Mouse (Mus musculus) liver, embryonic 11.5 days (tissue): Measurements from ENCODE around the gene Cisd2. TPM values are rescaled to one million over a fixed set of nuclear protein-coding genes. Genes with fewer than 3 reads are reported as not detected.

Experiments used
- ATAC-seq: fragments of 200-750 bp; cut with Nextera tagmentation; replicated peaks from 2 replicates; pipeline ENCODE4 v1.8.0; 2017; ENCODE audit warnings: moderate number of reproducible peaks, mild to moderate bottlenecking, moderate TSS enrichment, moderate library complexity; ENCODE audit not compliant: low FRiP score
- DNase-seq: peaks from one replicate; pipeline ENCODE4 v3.0.0-alpha.2; 2017; ENCODE audit warnings: low spot score
- H3K27ac ChIP-seq: fragments of 300-500 bp; sonication (generic); 2 replicates; pipeline ENCODE4 v1.5.1; 2014; ENCODE audit warnings: mild to moderate bottlenecking, low read depth, low read length, control low read depth
- H3K27me3 ChIP-seq: fragments of 300-500 bp; sonication (generic); replicated peaks from 2 replicates; pipeline ENCODE4 v1.6.1; 2014; ENCODE audit warnings: low read length, mixed read lengths; ENCODE audit not compliant: control insufficient read depth, insufficient read depth
- H3K36me3 ChIP-seq: fragments of 300-500 bp; sonication (generic); 2 replicates; pipeline ENCODE4 v1.6.1; 2014; ENCODE audit warnings: mild to moderate bottlenecking, low read length, moderate library complexity, mixed read lengths; ENCODE audit not compliant: control insufficient read depth, insufficient read depth
- H3K4me1 ChIP-seq: fragments of 300-500 bp; sonication (generic); replicated peaks from 2 replicates; pipeline ENCODE4 v1.6.1; 2014; ENCODE audit warnings: low read length, mixed read lengths; ENCODE audit not compliant: control insufficient read depth, insufficient read depth
- H3K4me2 ChIP-seq: fragments of 300-500 bp; sonication (generic); 2 replicates; pipeline ENCODE4 v1.6.1; 2014; ENCODE audit warnings: mild to moderate bottlenecking, control low read depth, moderate library complexity
- H3K4me3 ChIP-seq: fragments of 300-500 bp; sonication (generic); 2 replicates; pipeline ENCODE4 v1.5.1; 2014; ENCODE audit warnings: low read depth, low read length, control low read depth
- H3K9ac ChIP-seq: fragments of 300-500 bp; sonication (generic); 2 replicates; pipeline ENCODE4 v1.6.1; 2014; ENCODE audit warnings: low read depth, low read length, control low read depth
- H3K9me3 ChIP-seq: fragments of 300-500 bp; sonication (generic); 2 replicates; pipeline ENCODE4 v1.6.1; 2016; ENCODE audit warnings: low read length, inconsistent platforms, mixed read lengths; ENCODE audit not compliant: control insufficient read depth
- WGBS: fragments of 180-500 bp; shearing (Covaris S2); extraction: QIAGEN DNeasy Blood & Tissue Kit; methylation state at CpG from one replicate; pipeline ENCODE4 v1.1.7; 2014; 5-methylcytosine and 5-hydroxymethylcytosine counted together
- polyA plus RNA-seq: library from polyadenylated mRNA; unstranded; fragments of >200 nt; fragmentation: Nextera tagmentation; extraction: Ambion mirVana; gene quantifications from 2 replicates; pipeline ENCODE4 v1.2.1, GENCODE M21; 2014

Cisd2 gene
- polyA plus RNA-seq, 1 experiment from 2014 or later = 58.1 TPM

GRCm38 (mm10) chr3:135421310-135421594, 2.5 kb downstream of the Cisd2 start:
- H3K9me3 ChIP-seq = no peaks in the 10 kb centered on the region
- peak overlapping the region; percentile 67 for H3K27ac ChIP-seq
- ATAC-seq = no peak
- no peak for DNase-seq
- H3K4me1 ChIP-seq = peaks cover 11% of the 10 kb centered on the region; the same call in 1 of the 2 replicates
- H3K4me3 ChIP-seq = no peak overlapping the region; the same call in 1 of the 2 replicates
- peaks cover 3% of the 10 kb centered on the region; the same call in 1 of the 2 replicates for H3K36me3 ChIP-seq
- peak overlapping the region; percentile 35; the same call in 1 of the 2 replicates for H3K9ac ChIP-seq
- peak overlapping the region; percentile 84 for H3K4me2 ChIP-seq
- H3K27me3 ChIP-seq = no peaks in the 10 kb centered on the region

GRCm38 (mm10) chr3:135420542-135421309, 3.0 kb downstream of the Cisd2 start:
- H3K4me2 ChIP-seq = peak overlapping the region; percentile 84

GRCm38 (mm10) chr3:135417799-135418198, 5.9 kb downstream of the Cisd2 start:
- Histone ChIP-seq H3K27ac (no peak overlapping the region), H3K4me3 (no peak overlapping the region), H3K27me3 (no peaks in the 10 kb centered on the region), H3K9me3 (no peaks in the 10 kb centered on the region), H3K9ac (no peak overlapping the region), H3K4me2 (no peak overlapping the region), H3K4me1 (peaks cover 11% of the 10 kb centered on the region; the same call in 1 of the 2 replicates), H3K36me3 (peaks cover 3% of the 10 kb centered on the region; the same call in 1 of the 2 replicates)
- DNase-seq = no peak
- no peak for ATAC-seq
- WGBS = 62% methylated on average over 3 of the region's 3 CpGs

More at GRCm38 (mm10) chr3:135420542-135421309, 3.0 kb downstream of the Cisd2 start:
- H3K36me3 ChIP-seq = peaks cover 3% of the 10 kb centered on the region; the same call in 1 of the 2 replicates
- WGBS = 68% methylated on average over 9 of the region's 9 CpGs
- no peaks in the 10 kb centered on the region for H3K27me3 ChIP-seq
- H3K9me3 ChIP-seq = no peaks in the 10 kb centered on the region
- H3K9ac ChIP-seq = peak overlapping the region; percentile 35; the same call in 1 of the 2 replicates
- H3K27ac ChIP-seq = peak overlapping the region; percentile 67
- H3K4me3 ChIP-seq = no peak overlapping the region
- DNase-seq (no peak), ATAC-seq (no peak)
- peaks cover 11% of the 10 kb centered on the region; the same call in 1 of the 2 replicates for H3K4me1 ChIP-seq

GRCm38 (mm10) chr3:135417245-135417644, 6.5 kb downstream of the Cisd2 start:
- no peaks in the 10 kb centered on the region for H3K27me3 ChIP-seq
- no peaks in the 10 kb centered on the region for H3K9me3 ChIP-seq
- H3K9ac ChIP-seq = no peak overlapping the region
- H3K27ac ChIP-seq = no peak overlapping the region
- no peak for ATAC-seq
- no peak overlapping the region for H3K4me2 ChIP-seq
- DNase-seq = no peak
- 86% methylated on average over 3 of the region's 3 CpGs for WGBS
- H3K4me3 ChIP-seq = no peak overlapping the region
- H3K4me1 ChIP-seq = peaks cover 11% of the 10 kb centered on the region; the same call in 1 of the 2 replicates
- H3K36me3 ChIP-seq = peaks cover 3% of the 10 kb centered on the region; the same call in 1 of the 2 replicates

- H3K27ac ChIP-seq = no peak overlapping the region
These were observed 11.9 kb downstream of the Cisd2 start for GRCm38 (mm10) chr3:135411824-135412223.

GRCm38 (mm10) chr3:135411056-135411455, 12.7 kb downstream of the Cisd2 start:
- 83% methylated on average over 12 of the region's 12 CpGs for WGBS
- H3K4me2 ChIP-seq = no peak overlapping the region
- no peak overlapping the region for H3K9ac ChIP-seq
- H3K36me3 ChIP-seq = peaks cover 18% of the 10 kb centered on the region
- no peak for DNase-seq
- no peaks in the 10 kb centered on the region for H3K27me3 ChIP-seq
- H3K4me1 ChIP-seq = peaks cover 3% of the 10 kb centered on the region; the same call in 1 of the 2 replicates
- no peak overlapping the region for H3K4me3 ChIP-seq
- no peak overlapping the region for H3K27ac ChIP-seq
- ATAC-seq = no peak
- H3K9me3 ChIP-seq = no peaks in the 10 kb centered on the region

More at GRCm38 (mm10) chr3:135411824-135412223, 11.9 kb downstream of the Cisd2 start:
- Histone ChIP-seq H3K4me3 (no peak overlapping the region), H3K27me3 (no peaks in the 10 kb centered on the region), H3K4me1 (peaks cover 3% of the 10 kb centered on the region; the same call in 1 of the 2 replicates), H3K9me3 (no peaks in the 10 kb centered on the region), H3K36me3 (peaks cover 19% of the 10 kb centered on the region), H3K4me2 (no peak overlapping the region), H3K9ac (no peak overlapping the region)
- ATAC-seq (no peak), DNase-seq (no peak)
- 60% methylated on average over 9 of the region's 9 CpGs for WGBS

- Histone ChIP-seq H3K27me3 (no peaks in the 10 kb centered on the region), H3K4me3 (no peak overlapping the region), H3K9me3 (no peaks in the 10 kb centered on the region), H3K4me2 (no peak overlapping the region), H3K36me3 (peaks cover 20% of the 10 kb centered on the region), H3K9ac (no peak overlapping the region), H3K4me1 (peaks cover 3% of the 10 kb centered on the region; the same call in 1 of the 2 replicates), H3K27ac (no peak overlapping the region)
- ATAC-seq = no peak
- WGBS = 94% methylated on average over 5 of the region's 5 CpGs
- no peak for DNase-seq
These were observed 14.5 kb downstream of the Cisd2 start for GRCm38 (mm10) chr3:135409219-135409618.

- H3K27me3 ChIP-seq = no peaks in the 10 kb centered on the region
- no peak overlapping the region for H3K27ac ChIP-seq
- H3K4me1 ChIP-seq = peaks cover 3% of the 10 kb centered on the region; the same call in 1 of the 2 replicates
- no peak overlapping the region for H3K4me3 ChIP-seq
- ATAC-seq = no peak
- DNase-seq = no peak
- no peaks in the 10 kb centered on the region for H3K9me3 ChIP-seq
- peaks cover 20% of the 10 kb centered on the region for H3K36me3 ChIP-seq
- H3K9ac ChIP-seq = no peak overlapping the region
- WGBS = 71% methylated on average over 9 of the region's 9 CpGs
- H3K4me2 ChIP-seq = no peak overlapping the region
These were observed 16.4 kb downstream of the Cisd2 start for GRCm38 (mm10) chr3:135407351-135407750.

GRCm38 (mm10) chr3:135404599-135404998, 19.1 kb downstream of the Cisd2 start:
- H3K27ac ChIP-seq = no peak overlapping the region
- H3K4me1 ChIP-seq = no peaks in the 10 kb centered on the region
- WGBS = 87% methylated on average over 4 of the region's 4 CpGs
- no peak overlapping the region for H3K9ac ChIP-seq
- H3K9me3 ChIP-seq = no peaks in the 10 kb centered on the region
- no peak overlapping the region for H3K4me2 ChIP-seq
- peaks cover 13% of the 10 kb centered on the region for H3K36me3 ChIP-seq
- no peak overlapping the region for H3K4me3 ChIP-seq
- DNase-seq = no peak
- ATAC-seq = no peak
- H3K27me3 ChIP-seq = no peaks in the 10 kb centered on the region
